Mouse (Mus musculus) ES-CJ7 (cell line): ENCODE measurements around the gene D230025D16Rik.
"Not testable (repeated sequence)": the region's sequence is repeated elsewhere in the genome, so short reads cannot be mapped to it uniquely, and the experiment has no call there.

Source experiments
- DNase-seq: peaks from one replicate; pipeline ENCODE4 v3.0.0; 2011; ENCODE audit warnings: low read depth, low spot score

The D230025D16Rik gene

DNA sequence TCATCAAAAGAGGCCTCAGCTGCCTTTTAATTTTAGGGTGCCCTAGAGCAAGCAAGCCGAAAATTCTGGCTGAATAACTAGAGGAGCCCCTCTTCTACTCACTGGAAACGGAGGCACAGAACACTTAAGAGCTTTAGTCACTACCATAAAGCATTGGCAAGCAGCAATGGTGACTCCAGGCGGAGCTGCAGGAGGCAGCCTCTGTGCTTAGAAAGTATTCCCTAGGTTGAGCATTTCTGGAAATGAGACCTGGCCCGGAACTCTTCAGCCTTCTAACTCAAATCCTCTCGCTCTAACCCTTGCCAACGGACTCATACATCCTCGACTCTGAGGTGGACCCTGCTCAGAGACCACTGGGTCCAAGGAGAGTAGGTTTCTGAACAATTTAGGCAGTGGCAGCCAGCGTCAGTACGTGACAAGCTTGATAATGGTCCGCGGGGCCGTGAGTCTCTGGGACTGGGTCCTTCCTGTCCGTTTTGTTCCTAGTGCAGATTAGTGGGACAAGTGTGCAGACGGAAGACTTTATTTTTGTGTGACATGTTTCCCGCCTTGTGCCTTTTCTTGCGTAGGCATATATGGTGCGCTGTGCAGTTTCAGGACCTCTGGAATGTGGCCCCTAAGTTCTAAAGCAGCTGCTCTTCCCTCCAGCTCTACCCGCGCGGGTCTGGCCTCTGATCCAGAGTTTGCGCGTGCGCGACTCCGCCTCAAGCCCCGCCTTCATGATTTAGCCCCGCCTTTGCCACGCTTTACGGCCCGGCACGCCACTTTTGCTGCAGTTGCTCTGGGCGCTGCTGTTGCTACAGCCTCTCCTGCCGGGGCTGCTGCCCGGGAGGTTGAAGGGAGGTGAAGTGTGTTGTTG lies at the start of gene D230025D16Rik:
Gene D230025D16Rik, plus strand, starts transcription at position 733 of the 859 bp plus-strand sequence.
- DNase-seq, result peak; percentile 98

DNA sequence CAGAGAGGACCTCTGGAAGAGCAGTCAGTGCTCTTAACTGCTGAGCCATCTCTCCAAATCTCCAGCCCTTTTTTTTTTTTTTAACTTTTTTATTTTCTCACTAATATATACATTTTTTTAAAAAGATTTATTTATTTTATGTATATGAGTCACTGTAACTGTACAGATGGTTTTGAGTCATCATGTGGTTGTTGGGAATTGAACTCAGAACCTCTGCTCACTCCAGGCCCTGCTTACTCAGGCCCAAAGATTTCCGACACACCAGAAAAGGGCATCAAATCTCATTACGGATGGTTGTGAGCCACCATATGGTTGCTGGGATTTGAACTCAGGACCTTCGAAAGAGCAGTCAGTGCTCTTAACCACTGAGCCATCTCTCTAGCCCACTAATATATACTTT lies 49.7 kb upstream of the D230025D16Rik start:
- not testable (repeated sequence) for DNase-seq

DNA sequence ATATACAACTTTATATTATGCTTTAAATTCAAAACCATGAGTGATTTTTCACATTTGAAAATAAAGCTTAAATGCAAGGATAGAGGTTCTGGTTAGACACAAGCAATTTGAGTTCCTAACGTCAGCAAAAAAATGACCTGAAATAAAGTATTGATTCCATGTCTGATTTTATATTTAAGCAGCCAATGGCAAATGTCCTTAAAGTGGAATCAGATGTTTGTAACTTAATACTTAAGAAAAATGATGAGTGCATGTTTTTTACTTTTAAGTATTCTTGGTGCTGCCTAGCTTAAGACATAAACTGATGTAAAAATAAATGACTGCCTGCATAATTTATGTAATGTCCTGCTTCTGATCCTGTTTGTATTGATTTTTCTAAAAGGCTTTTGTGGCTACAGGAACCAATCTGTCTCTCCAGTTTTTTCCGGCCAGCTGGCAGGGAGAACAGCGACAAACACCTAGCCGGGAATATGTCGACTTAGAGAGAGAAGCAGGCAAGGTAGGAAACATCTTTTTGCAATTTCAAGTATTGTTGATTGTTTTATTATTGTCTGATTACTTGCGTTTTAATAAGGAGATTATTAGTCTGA lies 46.6 kb upstream of the D230025D16Rik start:
- DNase-seq, result no peak

DNA sequence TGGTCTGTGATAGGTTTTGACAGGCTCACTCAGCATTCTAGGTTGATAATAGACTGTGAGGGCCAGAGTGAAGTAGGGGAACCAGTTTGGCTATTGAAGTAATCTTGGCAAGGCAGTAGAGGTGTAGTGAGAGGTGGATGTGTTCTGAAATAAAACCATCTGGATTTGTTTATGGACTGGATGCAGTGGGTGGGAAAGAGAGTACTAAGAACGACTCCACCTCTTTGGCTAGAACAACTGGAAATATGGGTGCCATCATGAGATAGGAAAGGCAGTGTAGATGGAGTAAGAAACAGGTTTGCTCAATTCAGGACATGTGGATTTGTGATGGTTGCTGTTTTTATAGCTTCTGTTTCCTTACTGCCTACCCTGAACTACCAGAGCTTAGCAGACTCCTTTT lies 42.7 kb upstream of the D230025D16Rik start:
- DNase-seq, result no peak

DNA sequence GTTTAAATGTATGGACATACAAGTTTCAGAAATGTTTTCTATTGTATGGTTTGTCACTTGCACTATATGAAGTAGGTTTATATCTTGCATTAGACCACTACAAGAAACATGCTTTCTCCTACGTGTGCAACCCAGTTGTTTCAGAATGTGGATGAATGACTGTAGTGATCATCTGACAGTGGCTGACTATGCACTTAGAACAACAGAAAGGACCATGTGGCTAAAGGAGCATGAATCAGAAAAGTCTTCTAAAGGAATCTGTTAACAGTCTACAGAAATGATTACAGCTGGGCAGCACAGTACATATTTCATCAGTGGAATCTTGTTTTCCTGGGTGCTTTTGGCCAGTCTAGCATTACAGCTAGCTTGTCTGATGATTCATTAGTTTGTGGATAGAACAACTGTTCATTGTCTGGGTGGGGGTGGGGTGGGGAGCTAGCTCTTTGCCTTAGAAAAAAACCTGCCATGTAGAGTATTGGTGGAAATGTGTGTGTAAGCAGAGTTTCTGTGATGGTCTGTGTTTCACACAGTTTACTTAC lies 38.4 kb upstream of the D230025D16Rik start:
- no peak for DNase-seq

DNA sequence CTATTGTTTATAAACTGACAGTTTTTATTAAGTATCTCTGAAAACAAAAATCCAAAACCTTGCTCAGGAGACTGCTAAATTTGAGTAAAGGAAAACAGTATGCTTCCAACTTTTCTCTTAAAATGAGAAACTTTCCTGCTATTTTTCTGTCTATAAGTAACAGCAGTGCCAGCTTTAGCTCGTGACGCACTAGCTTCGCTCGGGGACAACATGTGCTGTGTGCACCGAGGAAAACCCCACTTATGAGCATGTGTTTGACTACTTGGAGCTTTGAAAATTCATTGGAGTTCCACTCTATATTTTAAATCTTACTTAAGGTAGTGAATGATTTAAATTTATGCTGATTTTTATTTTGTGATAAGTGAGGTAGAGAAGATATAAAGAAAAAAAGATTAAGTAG lies 32.8 kb upstream of the D230025D16Rik start:
- no peak for DNase-seq

DNA sequence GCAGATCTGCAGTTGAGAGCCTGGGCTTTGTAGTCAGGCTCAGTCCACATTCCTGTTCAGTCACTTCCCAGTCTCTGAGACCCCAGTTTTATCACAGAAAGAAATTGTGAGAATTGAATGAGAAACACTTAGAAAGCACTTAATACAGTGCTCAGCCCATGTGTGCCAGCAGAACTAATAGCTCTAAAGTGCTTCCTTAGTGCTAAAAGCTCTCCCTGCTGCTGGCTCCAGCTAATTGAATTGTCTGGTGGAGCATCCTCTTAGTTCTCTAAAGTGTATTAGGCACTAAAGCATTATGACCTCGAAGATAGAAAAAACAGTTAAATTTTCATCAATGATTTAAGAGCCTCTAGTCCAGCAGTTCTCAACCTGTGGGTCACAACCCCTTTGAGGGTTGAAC lies 19.2 kb upstream of the D230025D16Rik start:
- DNase-seq, result no peak

DNA sequence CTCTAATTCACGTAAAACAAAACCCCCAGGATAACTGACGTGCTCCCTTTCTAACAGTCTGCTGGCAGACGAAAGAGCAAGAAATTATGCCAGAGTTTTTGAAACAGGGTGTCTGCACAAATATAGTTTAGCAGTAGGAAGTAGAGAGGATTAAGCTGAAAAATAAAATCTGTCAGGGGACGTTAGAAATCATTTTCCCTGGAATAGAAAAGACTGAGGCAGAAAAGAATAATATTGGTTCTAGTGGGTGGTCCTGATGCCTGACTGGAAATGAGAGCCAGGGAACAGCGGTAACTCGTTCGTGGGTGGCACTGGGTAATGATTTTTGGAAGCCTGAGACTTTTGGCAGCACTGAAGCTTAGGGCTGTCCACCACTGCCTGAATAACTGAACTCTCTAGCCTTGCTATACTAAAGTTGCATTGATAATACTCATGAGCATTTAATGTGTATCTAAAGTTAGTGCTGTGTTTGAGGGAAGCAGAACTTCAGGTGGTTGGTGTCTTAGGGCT lies 18.1 kb upstream of the D230025D16Rik start:
- DNase-seq, result no peak

DNA sequence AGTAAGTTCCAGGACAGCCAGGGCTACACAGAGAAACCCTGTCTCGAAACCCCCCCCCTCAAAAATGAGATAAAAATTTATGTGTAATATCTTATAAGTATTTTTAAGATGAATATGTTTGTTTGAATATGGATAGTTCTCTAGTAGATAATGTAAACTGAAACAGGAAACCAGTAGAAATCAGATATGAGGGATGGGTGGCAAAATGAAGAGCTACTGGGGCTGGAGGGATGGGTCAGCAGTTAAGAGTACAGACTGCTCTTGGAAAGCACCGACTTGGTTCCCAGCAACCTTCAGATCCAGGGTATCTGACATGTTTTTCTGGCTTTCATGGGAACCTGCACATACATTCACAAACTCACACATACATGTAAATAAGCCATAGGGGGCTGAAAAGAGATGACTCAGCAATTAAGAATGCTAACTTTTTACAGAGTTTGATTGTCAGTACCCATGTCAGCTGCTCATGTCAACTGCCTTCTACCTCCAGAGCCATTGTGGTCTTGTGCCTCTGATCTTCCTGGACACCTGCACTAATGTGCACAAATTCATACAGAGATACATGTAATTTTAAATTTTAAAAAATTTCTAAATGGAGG lies 17.2 kb upstream of the D230025D16Rik start:
- no peak for DNase-seq

DNA sequence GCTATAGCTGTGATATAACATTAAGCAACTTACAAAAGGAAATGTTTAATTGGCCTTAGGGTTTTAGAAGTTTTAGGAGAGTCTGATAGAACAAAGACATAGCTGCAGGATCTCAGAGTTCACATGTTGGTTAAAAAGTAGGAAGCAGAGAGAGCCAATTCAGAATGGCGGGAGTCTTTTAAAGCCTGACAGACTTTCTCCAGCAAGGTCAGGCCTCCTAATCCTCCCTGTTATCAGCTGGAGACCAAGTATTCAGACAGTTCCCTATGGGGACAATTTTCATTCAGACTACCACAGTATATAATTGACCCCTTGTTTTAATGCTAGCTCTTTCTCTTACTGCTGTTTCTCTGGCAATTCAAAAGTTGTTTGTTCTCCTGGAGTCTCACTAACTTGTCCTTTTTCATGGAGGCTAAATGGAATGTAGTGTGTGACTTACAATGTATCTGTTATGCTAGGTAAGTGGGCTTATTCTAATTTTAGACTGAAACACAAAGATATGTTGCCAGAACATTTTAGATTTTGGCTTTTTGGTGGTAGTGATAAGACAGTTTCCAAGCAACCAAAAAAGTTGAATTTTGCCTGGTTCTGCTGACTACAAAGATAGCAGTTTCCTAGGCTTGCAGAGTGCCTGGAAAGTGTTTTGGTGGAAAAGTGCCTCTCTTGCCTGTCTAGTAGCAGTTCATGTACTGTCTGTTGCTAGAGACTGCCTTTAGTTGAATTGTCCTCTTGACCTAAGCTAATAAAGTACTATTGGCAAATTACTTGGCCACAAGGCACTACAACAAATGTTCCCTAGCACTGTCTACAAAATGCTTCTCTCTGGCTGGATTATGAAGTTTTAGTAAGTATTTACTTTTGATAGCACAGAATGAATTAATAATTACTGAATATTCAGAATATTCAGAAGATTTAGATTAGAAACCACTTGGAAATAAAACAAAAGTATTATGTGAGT lies 15.5 kb upstream of the D230025D16Rik start:
- no peak for DNase-seq

DNA sequence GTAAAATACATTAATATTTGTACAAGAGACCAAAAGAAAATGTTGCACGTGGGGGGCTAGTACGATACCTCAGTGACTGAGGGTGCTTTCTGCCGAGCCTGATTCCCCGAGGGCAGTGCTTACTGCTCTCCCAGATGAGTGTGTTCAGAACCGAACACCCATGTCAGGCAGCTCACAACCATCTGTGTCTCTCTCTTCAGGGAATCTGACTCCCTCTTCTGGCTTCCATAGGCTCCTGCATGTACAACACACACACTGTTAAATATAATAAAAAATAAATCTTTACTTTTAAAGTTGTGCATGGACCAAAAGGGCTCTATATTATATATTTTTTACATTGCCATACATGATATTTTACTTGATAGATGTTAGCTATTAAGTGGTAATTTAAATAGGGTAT lies 10.8 kb upstream of the D230025D16Rik start:
- DNase-seq, result no peak

DNA sequence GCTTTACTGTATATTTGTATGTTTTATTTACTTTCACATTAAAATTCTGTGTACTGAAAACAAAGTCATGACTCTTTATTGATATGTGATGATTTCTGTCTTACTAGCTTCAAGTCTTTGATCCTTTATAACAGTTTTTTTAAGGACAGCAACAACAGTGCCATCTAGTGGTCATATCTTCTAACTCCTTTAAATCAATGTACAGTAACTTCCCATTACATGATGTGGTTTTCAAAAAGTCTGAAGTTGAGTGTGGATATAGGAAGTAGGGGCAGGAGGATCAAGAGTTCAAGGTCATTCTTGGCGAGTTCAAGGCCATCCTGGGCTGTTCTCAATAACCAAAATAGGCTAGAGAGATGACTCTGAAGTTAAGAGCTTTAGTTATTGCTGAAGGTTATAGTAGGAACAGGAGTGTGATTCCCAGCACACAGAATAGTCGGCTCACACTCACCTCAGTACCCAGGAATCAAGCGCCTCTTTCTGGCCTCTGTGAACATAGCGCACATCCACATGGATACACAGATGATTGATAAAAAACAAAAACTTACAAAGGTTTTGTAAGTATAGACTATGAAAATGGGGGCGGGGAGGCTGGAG lies 6.9 kb upstream of the D230025D16Rik start:
- peak; percentile 80 for DNase-seq

DNA sequence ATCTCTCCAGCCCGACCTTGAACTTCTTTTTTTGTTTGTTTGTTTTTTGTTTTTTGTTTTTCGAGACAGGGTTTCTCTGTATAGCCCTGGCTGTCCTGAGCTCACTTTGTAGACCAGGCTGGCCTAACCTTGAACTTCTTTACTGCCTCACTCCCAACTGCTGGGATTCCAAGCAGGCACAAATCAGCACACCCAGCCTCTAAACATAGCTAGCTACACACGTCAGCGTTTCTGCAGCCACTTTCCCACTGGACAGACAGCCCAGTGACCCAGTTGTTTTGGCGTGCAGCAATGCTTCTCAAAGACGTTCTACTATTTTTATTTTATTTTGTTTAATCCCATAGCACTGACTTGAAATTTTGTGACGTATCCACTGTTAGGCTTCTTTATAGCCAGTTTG lies 1.1 kb upstream of the D230025D16Rik start:
- DNase-seq, result peak; percentile 44

DNA sequence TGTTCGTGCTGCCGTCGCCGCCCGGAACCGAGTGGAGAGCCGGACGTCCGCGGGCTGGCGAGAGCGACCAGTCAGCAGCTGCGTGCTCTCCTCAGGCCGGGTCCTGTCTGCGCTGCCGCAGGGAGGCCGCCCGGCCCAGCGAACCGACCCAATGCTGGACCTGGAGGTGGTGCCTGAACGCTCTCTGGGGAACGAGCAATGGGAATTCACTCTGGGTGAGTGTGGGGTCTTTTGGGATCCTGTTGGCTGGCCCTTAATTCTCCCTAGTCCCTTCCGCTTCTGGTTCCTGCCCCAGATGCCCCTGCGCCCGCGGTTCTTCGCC lies 288 bp downstream of the D230025D16Rik start:
- no peak for DNase-seq

DNA sequence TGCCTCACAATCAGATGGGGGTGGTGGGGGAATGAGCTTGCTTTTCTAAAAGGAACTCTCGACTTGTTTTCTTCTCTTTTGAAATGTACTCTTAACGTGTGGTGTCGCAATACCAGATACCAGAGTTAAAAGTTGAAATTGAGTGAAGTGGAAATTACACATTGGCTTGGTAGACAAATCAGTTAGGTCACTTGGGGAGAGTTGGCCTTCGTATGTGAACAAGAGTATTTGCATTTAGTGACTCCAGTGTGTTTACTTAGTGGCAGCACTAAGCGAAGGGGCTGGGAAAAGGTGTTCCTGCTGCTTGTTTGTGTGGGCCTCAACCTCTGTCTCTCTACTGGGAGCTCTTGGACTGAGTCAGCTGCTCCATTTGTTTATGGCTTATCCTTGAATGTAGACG lies 972 bp downstream of the D230025D16Rik start:
- no peak for DNase-seq

DNA sequence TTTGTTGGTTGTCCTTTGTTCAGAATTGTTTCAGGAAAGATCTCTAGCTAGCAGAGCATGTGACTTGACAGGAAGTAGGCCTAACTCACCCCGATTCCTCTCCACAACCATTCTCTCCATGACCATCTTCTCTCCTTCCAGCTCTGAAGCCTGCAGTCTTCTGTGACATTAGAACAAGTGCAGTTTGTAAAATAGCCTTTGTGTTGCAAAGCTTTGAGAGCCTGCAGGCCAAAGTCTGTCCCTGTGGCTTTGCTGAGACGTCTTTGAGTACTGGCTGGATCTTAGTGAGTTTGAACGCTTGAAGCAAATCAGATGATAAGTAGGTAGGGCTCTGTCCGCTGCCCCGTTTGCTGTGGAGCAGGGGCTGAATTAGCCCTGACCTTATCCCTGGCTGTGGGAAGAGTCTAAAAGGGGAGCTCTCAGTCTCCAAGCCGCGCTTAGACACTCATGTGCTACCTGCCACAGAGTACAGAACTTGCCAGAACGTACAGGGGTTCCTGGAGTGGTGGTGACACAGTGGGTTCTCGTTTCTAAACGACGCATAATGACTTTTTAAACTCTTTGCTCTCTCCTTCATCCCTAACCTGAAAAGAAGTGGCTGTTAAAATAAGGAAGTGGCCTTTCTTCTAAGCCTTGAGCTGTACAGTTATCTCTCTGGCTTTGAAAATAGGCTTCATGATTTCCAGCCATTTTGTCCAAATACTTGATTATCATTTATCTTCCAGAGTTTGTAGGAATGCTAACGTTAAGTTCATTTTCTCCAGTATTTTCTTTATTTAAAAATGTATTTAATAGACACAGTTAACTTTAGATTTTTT lies 6.8 kb downstream of the D230025D16Rik start:
- DNase-seq, result peak; percentile 48

DNA sequence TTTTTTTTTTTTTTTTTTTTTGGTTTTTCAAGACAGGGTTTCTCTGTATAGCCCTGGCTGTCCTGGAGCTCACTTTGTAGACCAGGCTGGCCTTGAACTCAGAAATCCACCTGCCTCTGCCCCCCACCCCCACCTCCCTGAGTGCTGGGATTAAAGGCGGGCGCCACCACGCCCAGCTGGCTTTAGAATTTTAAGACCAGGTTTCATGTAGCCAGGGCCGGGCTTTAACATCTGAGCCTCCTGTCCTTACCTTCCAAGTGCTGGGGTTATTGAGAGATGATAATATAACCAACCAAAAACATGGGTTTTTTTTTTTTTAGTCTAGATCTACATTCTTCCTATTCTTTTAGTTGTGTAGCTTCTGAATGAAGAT lies 7.4 kb downstream of the D230025D16Rik start:
- DNase-seq, result peak; percentile 56

DNA sequence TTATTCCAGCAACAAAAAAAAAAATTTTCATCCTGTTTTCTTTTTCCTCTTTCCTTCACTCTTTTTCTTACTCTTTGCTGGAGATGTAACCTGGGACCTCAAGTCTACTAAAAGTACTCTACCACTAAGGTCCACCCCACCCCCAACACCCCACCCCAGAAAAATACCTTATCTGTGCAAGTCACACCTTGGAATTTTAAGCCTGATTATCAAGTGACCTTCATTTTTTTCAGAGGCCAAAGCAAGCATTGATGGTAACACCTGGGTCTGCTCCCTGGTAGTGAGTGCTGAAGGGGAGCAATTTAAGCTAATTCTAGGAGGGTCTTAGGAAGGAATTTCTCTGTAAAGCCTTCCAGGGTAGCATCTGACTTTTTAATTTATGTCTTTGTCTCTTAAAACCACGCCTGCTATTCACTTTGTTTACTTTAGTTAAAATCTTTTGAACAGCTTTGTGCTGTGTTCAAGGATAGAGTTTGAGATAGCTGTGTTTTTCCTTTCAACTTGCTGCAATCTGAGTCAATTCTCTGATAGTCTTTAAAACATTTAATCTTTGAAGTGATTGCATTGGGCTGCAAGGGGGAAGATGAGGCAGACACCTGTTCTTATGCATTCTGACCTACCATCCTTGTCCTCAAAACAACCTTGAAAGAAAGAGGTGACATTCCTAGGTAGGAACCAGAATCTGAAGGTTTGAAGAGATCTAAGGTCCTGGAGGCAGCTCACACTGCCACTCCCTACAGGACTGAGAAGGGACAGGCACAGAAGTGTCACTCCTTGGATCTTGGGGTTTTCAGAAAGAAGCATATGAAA lies 8.4 kb downstream of the D230025D16Rik start:
- peak; percentile 80 for DNase-seq

DNA sequence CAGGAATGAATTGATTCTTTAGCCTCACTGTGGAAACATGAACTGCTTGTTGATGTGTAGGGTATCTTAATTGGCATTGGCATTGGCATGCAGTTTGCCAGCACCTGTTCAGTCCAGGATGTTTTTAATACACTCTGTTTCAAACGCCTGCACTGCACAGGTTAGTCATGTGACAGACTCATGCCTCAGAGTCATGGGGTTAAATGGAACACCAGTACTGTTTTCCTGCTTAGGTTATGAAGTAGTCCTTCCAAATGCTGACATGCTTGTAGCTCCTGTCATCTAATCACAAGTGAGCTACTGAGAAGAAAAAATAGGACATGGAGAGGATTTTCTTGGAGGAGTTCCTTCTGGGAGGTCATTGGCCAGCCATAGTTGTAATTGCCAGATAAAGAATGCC lies 10.3 kb downstream of the D230025D16Rik start:
- DNase-seq, result no peak
